Mouse (Mus musculus): ENCODE results near the gene Mettl17. TPM values are rescaled to one million over a fixed set of nuclear protein-coding genes. Genes with fewer than 3 reads are reported as not detected.

The Mettl17 gene
- total RNA-seq (2023; ENCODE audit: inconsistent age), result 40.0 to 67.1 TPM (median 63.4 TPM) in 4 replicates

DNA sequence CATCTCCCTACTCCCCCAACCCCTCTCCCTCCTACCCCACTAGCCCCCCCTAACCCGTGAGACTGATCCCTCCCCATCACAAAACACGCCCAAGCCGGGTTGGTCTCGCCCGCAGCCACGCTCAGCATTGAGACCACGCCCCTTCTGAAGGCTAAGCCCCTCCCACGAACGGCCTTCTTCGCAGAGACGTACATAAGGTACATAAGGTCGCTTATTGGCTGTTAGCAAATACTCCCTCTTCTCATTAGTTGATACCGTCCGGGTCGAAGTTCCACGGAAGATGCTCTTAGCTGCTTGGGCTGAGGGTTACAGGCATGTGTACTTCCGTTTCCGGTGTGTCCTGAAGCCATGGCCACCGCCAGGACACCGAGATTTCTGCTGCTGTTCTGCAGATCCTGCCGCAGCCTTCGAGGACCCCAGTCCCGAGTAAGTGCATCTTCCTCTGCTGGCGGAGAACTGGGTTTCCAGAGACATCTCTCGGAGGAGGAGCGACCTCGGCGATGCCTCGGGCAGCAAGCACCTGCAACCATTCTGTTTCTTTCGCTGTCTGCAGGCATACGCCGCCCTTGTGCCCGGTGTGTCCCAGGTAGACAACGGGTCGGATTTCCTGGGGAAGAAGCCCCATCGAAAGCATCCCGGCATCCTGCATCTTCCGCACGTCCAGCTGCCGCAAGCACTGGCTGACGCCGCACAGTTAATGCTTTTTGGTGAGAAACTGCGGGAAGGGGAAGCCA is at the start of gene Mettl17:
TSS of gene Mettl17 (plus strand) at position 245 of the 734 bp plus-strand sequence.

DNA sequence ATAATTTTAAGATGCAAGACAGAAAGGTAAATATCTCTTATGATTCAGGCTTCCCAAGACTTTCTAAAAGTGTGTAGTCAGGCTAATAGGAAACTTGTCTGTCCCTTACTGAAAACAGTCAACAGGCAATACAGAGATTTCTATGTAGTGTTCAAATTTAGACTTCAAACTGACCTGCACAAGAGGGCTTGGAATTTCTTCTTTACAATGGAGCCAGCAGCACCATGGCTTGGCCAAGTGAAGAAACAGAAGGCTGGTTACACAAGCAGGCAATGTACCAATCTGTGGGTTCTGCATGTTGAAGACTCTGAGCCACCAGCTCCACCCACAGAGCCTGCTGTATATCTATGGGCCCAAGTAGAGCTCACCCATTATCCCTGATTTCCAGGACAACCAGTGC is 31.2 kb upstream of the Mettl17 start, which contains the start of gene Ear6:
TSS of gene Ear6 (plus strand) at position 301 of the 400 bp plus-strand sequence.

DNA sequence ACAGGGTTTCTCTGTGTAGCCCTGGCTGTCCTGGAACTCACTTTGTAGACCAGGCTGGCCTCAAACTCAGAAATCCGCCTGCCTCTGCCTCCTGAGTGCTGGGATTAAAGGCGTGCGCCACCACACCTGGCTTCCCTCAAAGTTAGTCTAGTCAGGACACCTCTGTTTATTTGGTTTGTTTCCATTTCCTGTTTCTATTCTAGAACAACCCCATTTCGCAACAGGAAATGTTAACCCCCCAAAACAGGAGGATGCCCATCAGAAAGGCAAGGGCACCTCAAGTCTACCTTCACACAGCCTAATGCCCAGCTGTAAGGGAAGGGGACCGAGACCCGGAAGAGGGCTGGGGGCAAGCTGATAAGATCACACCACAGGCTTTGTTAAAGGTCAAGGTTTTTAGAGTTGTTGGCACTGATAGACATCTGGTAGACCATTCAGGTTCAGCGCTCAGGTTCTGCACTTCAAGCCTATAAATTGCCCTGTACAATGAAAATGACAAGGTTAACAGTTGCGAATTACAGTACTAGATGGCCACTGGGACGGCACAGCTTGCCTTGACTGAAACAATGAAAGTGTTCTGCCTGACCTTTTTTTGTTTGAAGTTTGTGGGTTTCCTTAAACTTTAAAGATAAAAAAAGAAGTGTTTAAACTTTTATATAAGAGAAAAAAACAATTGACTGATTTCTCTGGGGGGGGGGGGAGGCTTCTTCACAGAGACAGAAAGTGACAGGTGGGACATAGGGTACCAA is 7.7 kb downstream of the Mettl17 start, which contains the start of gene Slc39a2:
TSS of gene Slc39a2 (plus strand) at position 699 of the 749 bp plus-strand sequence.

DNA sequence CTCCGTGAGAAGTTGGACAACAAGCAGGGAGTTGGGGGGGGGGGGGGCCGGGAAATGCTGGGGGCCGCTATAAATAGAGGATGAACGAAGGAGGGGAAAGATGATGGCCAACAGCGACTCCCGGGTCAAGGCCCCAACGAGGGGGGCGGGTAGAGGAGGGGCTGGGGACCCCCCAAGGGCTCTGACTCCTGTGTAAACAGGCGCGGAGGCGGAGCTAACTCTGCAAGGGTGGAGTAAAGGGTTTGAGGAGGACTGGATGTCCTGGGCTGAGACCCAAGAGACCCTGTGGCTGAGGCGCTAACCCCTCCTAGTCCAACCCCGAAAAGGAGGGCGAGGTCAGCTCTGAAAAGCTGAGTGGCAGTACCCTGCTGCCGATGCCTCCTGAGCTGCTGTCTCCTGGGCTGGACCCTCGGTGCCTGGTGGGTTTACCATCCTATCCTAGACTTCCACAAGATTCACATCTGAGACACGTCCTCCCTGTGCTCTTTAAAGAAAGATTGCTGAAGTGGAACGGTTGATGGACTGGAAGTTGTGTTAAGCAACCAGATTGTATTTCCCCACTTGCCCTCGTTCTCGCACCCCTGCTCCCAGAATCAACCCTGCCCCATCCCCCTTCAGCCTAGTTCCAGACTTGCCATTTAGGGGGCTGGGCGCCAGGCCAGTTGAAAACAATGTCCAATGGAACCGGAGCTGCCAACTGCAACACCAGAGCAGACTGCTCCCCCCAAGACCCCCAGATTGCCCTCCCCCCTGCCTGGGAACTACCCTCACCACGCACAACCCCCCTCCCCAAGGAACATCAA is 29.5 kb downstream of the Mettl17 start, which contains the start of gene Ndrg2:
TSS of gene Ndrg2 (minus strand) at position 199 of the 803 bp plus-strand sequence.

DNA sequence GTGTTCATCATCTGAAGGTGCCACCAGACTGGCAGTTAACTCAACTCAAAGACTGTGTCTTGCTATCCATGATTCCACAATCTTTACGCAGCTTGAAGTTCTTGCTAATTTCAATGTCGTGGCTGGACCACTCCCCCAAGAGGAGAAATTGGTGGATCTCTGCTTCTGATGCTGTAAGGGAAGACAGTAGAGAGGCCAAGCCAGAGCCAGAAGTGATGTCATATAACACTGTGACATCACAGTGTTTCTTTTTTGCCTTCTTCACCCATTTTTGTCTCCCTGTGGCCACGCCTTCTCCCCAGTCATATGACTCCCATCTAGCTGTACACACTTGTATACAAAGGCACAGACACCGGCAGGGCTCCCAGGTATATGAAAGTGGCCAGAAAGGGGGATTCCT is 33.5 kb downstream of the Mettl17 start, which contains the start of gene Tppp2:
TSS of gene Tppp2 (plus strand) at position 301 of the 400 bp plus-strand sequence.

DNA sequence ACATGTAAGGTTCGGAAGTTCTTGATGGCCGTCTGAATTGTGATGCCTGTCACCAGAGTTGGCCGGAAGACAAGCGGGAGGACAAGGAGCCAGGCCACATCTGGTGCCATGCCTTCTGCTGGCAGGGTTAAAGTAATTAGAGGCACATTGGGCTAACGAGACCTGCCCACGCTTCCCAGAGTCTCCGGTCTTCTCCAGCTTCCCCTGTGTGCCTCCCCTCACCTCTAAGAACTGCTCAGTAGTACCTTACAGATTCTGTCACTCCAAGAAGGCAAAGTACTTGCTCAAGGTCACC is 37.9 kb downstream of the Mettl17 start, which contains the start of gene Rnase13:
TSS of gene Rnase13 (minus strand) at position 203 of the 295 bp plus-strand sequence.

Other genes with a start within 250 kb of the Mettl17 start
- gene Gm4181, start 249.2 kb upstream of the Mettl17 start, total RNA-seq (2023; ENCODE audit: inconsistent age), result not detected in 4 replicates
- not detected in 4 replicates for gene Gm17079, start 189.4 kb upstream of the Mettl17 start, total RNA-seq (2023; ENCODE audit: inconsistent age)
- gene Gm5800, start 167.7 kb upstream of the Mettl17 start, total RNA-seq (2023; ENCODE audit: inconsistent age), result not detected in 4 replicates
- not detected in 4 replicates for gene Ang4, start 111.3 kb upstream of the Mettl17 start, total RNA-seq (2023; ENCODE audit: inconsistent age)
- gene AY358078, start 84.8 kb upstream of the Mettl17 start, total RNA-seq (2023; ENCODE audit: inconsistent age), result not detected in 4 replicates
- not detected in 4 replicates for gene Ear6, start 31.1 kb upstream of the Mettl17 start, total RNA-seq (2023; ENCODE audit: inconsistent age)
- gene Slc39a2, start 8.0 kb downstream of the Mettl17 start, total RNA-seq (2023; ENCODE audit: inconsistent age), result 0.36 to 0.54 TPM (median 0.48 TPM) in 4 replicates
- 0.24 to 1.2 TPM (median 0.61 TPM) in 3 of 4 replicates, not detected in the other for gene Ndrg2, start 29.3 kb downstream of the Mettl17 start, total RNA-seq (2023; ENCODE audit: inconsistent age)
- not detected in 4 replicates for gene Tppp2, start 33.6 kb downstream of the Mettl17 start, total RNA-seq (2023; ENCODE audit: inconsistent age)
- gene Rnase13, start 37.9 kb downstream of the Mettl17 start, total RNA-seq (2023; ENCODE audit: inconsistent age), result not detected in 4 replicates
- gene Arhgef40, start 99.9 kb downstream of the Mettl17 start, total RNA-seq (2023; ENCODE audit: inconsistent age), result 0.48 to 1.3 TPM (median 0.71 TPM) in 3 of 4 replicates, not detected in the other
- 0.77 to 1.8 TPM (median 1.2 TPM) in 3 of 4 replicates, not detected in the other for gene Tmem253, start 130.8 kb downstream of the Mettl17 start, total RNA-seq (2023; ENCODE audit: inconsistent age)
- 9.3 to 11.8 TPM (median 10.0 TPM) in 4 replicates for gene Zfp219, start 135.9 kb downstream of the Mettl17 start, total RNA-seq (2023; ENCODE audit: inconsistent age)
- gene Olfr221, start 157.6 kb downstream of the Mettl17 start, total RNA-seq (2023; ENCODE audit: inconsistent age), result not detected in 4 replicates
- 384 to 438 TPM (median 406 TPM) in 4 replicates for gene Hnrnpc, start 219.2 kb downstream of the Mettl17 start, total RNA-seq (2023; ENCODE audit: inconsistent age)
- 29.6 to 42.1 TPM (median 32.4 TPM) in 4 replicates for gene Rpgrip1, start 225.9 kb downstream of the Mettl17 start, total RNA-seq (2023; ENCODE audit: inconsistent age)